Mouse (Mus musculus) gastrocnemius, postnatal 10 days (tissue): Measurements from ENCODE around the gene Scaf4. TPM values are rescaled to one million over a fixed set of nuclear protein-coding genes. Genes with fewer than 3 reads are reported as not detected.
"Not testable (repeated sequence)": the region's sequence is repeated elsewhere in the genome, so short reads cannot be mapped to it uniquely, and the experiment has no call there.

ENCODE experiments used
- DNase-seq: peaks from one replicate; pipeline ENCODE4 v3.0.0; 2021; ENCODE audit warnings: mixed read lengths
- total RNA-seq, 2 experiments: library from RNA; stranded (reverse); gene quantifications; 2 replicates each; pipeline ENCODE4 v1.2.3; 2021

The Scaf4 gene
- total RNA-seq, 2 experiments from 2014 or later, result 20.0 to 24.8 TPM

GRCm38 (mm10) chr16:90291675-90292074 lies 7.4 kb upstream of the Scaf4 start:
- no peak for DNase-seq

GRCm38 (mm10) chr16:90290962-90291361 lies 6.7 kb upstream of the Scaf4 start:
- DNase-seq, result no peak

GRCm38 (mm10) chr16:90284916-90285315 lies 613 bp upstream of the Scaf4 start:
- no peak for DNase-seq

GRCm38 (mm10) chr16:90283266-90283904 lies 918 bp downstream of the Scaf4 start:
- peak; percentile 51 for DNase-seq

GRCm38 (mm10) chr16:90282620-90283265 lies 1.6 kb downstream of the Scaf4 start:
- no peak for DNase-seq

GRCm38 (mm10) chr16:90281406-90281805 lies 2.9 kb downstream of the Scaf4 start:
- DNase-seq, result no peak

- no peak for DNase-seq
Observed at GRCm38 (mm10) chr16:90280989-90281388, 3.3 kb downstream of the Scaf4 start.

- DNase-seq, result no peak
Observed at GRCm38 (mm10) chr16:90280515-90280914, 3.8 kb downstream of the Scaf4 start.

GRCm38 (mm10) chr16:90279058-90279457 lies 5.2 kb downstream of the Scaf4 start:
- DNase-seq, result no peak

GRCm38 (mm10) chr16:90275521-90275920 lies 8.8 kb downstream of the Scaf4 start:
- DNase-seq, result no peak

GRCm38 (mm10) chr16:90266581-90266980 lies 17.7 kb downstream of the Scaf4 start:
- no peak for DNase-seq

- DNase-seq, result no peak
Observed at GRCm38 (mm10) chr16:90265106-90265505, 19.2 kb downstream of the Scaf4 start.

- DNase-seq, result no peak
Observed at GRCm38 (mm10) chr16:90264021-90264420, 20.3 kb downstream of the Scaf4 start.

- no peak for DNase-seq
Observed at GRCm38 (mm10) chr16:90261791-90262190, 22.5 kb downstream of the Scaf4 start.

GRCm38 (mm10) chr16:90260097-90260496 lies 24.2 kb downstream of the Scaf4 start:
- DNase-seq, result no peak

- DNase-seq, result no peak
Observed at GRCm38 (mm10) chr16:90259623-90260022, 24.7 kb downstream of the Scaf4 start.

GRCm38 (mm10) chr16:90258950-90259349 lies 25.4 kb downstream of the Scaf4 start:
- DNase-seq, result no peak

GRCm38 (mm10) chr16:90252521-90252920 lies 31.8 kb downstream of the Scaf4 start:
- DNase-seq, result no peak

GRCm38 (mm10) chr16:90251256-90251655 lies 33.0 kb downstream of the Scaf4 start:
- not testable (repeated sequence) for DNase-seq

- DNase-seq, result no peak
Observed at GRCm38 (mm10) chr16:90250099-90250498, 34.2 kb downstream of the Scaf4 start.

GRCm38 (mm10) chr16:90242426-90243304 lies 41.6 kb downstream of the Scaf4 start:
- DNase-seq, result no peak

- DNase-seq, result no peak
Observed at GRCm38 (mm10) chr16:90241875-90242274, 42.4 kb downstream of the Scaf4 start.

- DNase-seq, result no peak
Observed at GRCm38 (mm10) chr16:90239128-90239746, 45.1 kb downstream of the Scaf4 start.
